Mouse (Mus musculus) embryonic fibroblast, embryonic 13.5 days (primary cell): ENCODE measurements at regions not wholly inside any gene's neighbourhood (a gene's known extent, or its start where the extent isn't known, plus 50 kb on each side); places are given as distances from the start of the nearest gene placed in this dataset.

Source experiments
- H3K27ac ChIP-seq: 2 replicates; pipeline ENCODE4 v1.5.1; 2012; ENCODE audit warnings: low read length, control low read depth, inconsistent platforms; ENCODE audit not compliant: insufficient read depth
- H3K4me1 ChIP-seq: 2 replicates; pipeline ENCODE4 v1.6.1; 2011; ENCODE audit warnings: low read length; ENCODE audit not compliant: control insufficient read depth, insufficient read depth
- H3K4me3 ChIP-seq: 2 replicates; pipeline ENCODE4 v1.5.1; 2011; ENCODE audit warnings: mild to moderate bottlenecking, control low read depth, low read length; ENCODE audit not compliant: insufficient read depth
- CTCF ChIP-seq: IDR thresholded peaks from 2 replicates; pipeline ENCODE4 v1.5.1; 2011; ENCODE audit warnings: mild to moderate bottlenecking, control low read depth, low read length, moderate library complexity, borderline replicate concordance; ENCODE audit not compliant: insufficient read depth
- POLR2A ChIP-seq: IDR thresholded peaks from 2 replicates; pipeline ENCODE4 v1.6.1; 2011; ENCODE audit warnings: low read depth, mild to moderate bottlenecking, control low read depth, low read length, moderate library complexity

DNA sequence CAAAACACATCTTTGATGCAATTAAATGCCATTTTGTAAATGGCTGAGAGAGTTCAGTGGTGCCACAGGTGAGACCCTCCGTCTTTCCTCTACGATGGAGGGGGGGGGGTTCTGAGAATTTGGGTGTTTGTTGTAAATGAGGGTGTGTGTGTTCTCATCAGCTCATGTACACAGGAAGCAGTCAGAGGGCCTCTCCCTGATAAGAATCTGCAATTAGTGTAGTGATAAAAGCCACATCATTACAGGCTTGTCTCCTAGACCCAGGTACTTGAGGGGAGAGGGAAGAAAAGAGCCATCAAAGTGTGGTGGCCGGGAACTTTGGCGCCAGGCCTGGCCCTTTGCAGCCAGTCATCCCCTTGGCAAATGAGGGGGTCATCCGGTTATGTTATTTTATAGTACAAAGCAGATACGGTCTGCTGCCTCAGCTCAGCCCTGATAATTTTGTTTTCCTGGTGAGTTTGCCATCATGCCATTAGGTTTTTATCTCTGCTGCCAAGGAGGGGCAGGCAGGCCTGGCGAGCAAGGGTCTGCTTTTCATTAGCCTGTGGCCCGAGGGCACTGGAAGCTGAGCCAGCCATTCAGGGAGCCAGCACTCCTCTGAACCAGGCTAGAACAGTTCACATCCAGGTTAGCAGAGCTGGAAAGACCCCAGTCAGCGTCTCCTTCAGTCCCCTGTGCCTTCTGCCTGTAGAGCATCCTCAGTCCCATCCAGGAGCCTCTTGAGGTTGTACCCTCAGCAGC, 59.7 kb downstream of the H2al1j start:
- no peak overlapping the region for H3K27ac ChIP-seq
- H3K4me1 ChIP-seq = no peaks in the 10 kb centered on the region
- no peak overlapping the region for H3K4me3 ChIP-seq
- TF ChIP-seq POLR2A = no peak
- no peak for TF ChIP-seq CTCF

GRCm38 (mm10) chrX:11388860-11389259, 61.2 kb downstream of the H2al1j start:
- Histone ChIP-seq H3K4me3 (no peak overlapping the region), H3K4me1 (no peaks in the 10 kb centered on the region), H3K27ac (no peak overlapping the region)
- TF ChIP-seq POLR2A = no peak
- TF ChIP-seq CTCF = no peak

DNA sequence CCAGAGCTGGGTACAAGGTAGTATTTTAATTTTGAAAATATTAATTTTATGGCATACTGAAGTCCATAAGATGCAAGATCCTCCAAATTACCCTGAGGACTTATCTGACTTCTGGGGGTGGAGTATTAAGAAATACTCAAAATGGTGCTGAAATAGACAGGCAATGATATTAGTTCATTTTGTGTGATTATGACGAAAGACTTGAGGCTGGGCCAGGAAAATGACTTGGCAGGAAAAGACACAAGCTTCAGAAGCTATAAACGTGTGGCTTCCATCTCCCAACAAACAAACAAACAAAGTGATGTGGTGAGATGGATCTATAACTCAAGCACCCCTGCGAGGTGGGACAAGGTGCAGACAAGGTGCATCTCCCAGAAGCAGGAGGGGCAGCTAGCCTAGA, 72.8 kb downstream of the H2al1j start:
- no peaks in the 10 kb centered on the region for H3K4me1 ChIP-seq
- H3K4me3 ChIP-seq = no peak overlapping the region
- TF ChIP-seq CTCF (no peak), POLR2A (no peak)
- no peak overlapping the region for H3K27ac ChIP-seq

GRCm38 (mm10) chrX:11404369-11404768, 76.7 kb downstream of the H2al1j start:
- H3K4me1 ChIP-seq = no peaks in the 10 kb centered on the region
- no peak overlapping the region for H3K27ac ChIP-seq
- H3K4me3 ChIP-seq = no peak overlapping the region
- TF ChIP-seq CTCF (no peak), POLR2A (no peak)

DNA sequence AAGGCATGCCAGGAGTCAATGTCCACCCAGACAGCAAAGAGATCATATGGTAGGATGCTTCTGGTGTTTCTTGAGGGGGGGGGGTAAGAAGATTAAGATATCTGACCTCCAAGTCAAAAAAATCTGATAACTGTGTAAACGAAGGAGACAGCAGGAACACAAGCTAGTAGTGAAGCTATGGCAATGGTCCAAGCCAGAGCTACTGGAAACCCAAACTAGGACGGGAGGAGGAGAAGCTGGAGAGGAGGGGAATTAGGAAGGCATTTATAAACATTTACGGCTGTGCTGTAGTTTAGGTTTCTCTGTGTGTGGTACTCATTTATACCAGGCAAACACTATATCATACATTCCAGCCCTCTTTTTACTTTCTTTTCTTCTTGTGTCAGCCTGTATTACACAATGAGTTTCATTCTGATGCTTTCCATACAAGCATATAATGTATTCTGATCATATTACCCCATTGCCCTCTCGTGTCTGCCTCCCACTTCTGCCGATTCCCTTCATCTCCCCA, 84.7 kb downstream of the H2al1j start:
- peaks cover 4% of the 10 kb centered on the region; the same call in 1 of the 2 replicates for H3K4me1 ChIP-seq
- TF ChIP-seq CTCF (no peak), POLR2A (no peak)
- H3K4me3 ChIP-seq = no peak overlapping the region
- no peak overlapping the region for H3K27ac ChIP-seq

DNA sequence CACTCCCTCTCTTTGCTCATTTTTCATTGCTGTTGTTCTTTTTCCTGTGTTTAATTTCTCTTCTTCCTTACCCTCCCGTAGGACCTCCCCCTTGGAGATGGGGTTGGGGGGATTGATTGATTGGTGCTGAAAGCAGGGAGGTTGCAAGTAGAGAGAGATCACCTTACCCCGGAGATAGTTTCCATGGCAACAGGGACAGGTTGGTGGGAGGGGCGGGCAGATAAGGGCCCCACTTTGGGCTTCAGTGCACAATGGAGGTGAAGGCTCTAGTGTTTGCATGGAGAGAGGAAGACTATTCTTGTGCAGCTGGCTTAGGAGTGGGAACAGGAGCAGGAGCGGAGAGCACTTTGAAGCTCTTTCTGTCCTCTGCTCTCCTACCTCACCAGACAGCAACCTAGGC, 88.0 kb downstream of the H2al1j start:
- TF ChIP-seq CTCF (no peak), POLR2A (no peak)
- H3K4me3 ChIP-seq = no peak overlapping the region
- H3K27ac ChIP-seq = no peak overlapping the region
- H3K4me1 ChIP-seq = peaks cover 4% of the 10 kb centered on the region; the same call in 1 of the 2 replicates

GRCm38 (mm10) chrX:11416510-11416909, 88.9 kb downstream of the H2al1j start:
- Histone ChIP-seq H3K4me3 (no peak overlapping the region), H3K27ac (no peak overlapping the region), H3K4me1 (peaks cover 4% of the 10 kb centered on the region; the same call in 1 of the 2 replicates)
- TF ChIP-seq CTCF = no peak
- no peak for TF ChIP-seq POLR2A

DNA sequence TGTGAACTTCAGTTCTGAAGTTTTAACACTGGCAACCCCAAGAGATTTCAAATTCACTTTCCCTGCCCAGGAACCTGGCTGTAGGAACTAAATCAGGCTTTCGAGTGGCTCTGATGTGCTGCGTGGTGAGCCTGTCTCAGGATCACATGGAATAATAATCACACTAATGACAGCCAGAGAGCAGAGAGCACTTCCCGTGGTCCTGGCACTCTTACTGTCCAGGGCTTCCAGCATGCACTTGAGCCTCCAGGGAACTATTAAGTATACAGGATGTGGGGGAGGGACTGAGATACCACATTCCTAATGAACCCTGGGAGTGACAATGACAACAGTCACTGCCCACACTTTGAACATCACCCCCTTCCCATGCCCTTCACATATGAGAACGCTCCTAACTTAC, 90.2 kb downstream of the H2al1j start:
- H3K4me1 ChIP-seq = peaks cover under 1% of the 10 kb centered on the region; the same call in 1 of the 2 replicates
- TF ChIP-seq CTCF = no peak
- no peak for TF ChIP-seq POLR2A
- H3K4me3 ChIP-seq = no peak overlapping the region
- no peak overlapping the region for H3K27ac ChIP-seq

DNA sequence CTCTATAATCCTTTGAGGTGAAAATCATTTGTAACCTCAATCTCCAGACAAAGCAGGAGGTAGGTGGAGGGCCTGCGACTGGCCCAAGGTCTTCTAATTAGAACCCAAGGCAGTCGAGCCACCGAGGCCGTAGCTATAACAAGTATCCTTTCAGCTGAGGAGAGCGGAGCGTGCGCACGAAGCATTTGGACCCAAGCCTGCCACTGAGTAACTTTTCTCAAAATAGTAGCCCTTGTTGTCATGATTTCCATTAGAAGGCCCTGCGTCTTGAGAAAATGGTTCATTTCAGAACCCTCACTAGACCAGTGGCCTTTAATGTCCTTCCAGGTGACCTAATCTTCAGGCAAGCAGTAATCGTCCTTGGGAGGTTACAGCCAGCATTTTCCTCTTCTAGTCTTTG, 90.6 kb downstream of the H2al1j start:
- H3K4me1 ChIP-seq = no peaks in the 10 kb centered on the region
- H3K4me3 ChIP-seq = no peak overlapping the region
- no peak overlapping the region for H3K27ac ChIP-seq
- TF ChIP-seq CTCF = no peak
- no peak for TF ChIP-seq POLR2A

DNA sequence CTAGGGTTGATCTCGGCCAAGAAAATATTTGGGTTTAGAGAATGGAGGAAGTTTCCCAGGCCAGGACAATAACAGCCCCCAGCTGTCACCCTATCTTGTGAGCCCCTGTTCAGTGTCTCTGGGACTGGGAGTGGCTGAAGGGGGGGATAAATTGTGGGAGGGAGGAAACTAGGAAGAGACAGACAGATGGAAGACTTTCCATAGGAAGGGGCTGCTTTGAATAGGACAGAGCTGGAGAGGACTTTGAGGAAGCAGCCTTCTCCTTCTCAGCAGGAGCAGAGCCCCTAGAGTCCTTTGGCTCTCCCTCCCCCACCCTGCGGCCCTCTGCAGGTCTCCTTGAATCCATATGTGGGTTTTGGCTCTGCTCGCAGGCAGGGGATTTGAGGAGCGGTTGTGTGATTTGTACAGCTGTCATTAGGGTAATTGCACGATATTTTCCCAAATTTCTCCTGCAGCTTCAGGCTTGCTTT, 91.6 kb downstream of the H2al1j start:
- Histone ChIP-seq H3K27ac (no peak overlapping the region), H3K4me3 (no peak overlapping the region), H3K4me1 (no peaks in the 10 kb centered on the region)
- TF ChIP-seq CTCF = no peak
- TF ChIP-seq POLR2A = no peak
